Mouse (Mus musculus) forebrain, embryonic 14.5 days (tissue): Measurements from ENCODE around the gene Hdac5. TPM values are rescaled to one million over a fixed set of nuclear protein-coding genes. Genes with fewer than 3 reads are reported as not detected.

Source experiments
- ATAC-seq: fragments of 200-750 bp; cut with Nextera tagmentation; 2 replicates; pipeline ENCODE4 v1.8.0; 2017; ENCODE audit warnings: mild to moderate bottlenecking, moderate library complexity
- DNase-seq: peaks from one replicate; pipeline ENCODE4 v3.0.0-alpha.2; 2015; ENCODE audit warnings: low spot score
- H3K27ac ChIP-seq: fragments of 300-500 bp; sonication (generic); 2 replicates; pipeline ENCODE4 v1.5.1; 2014; ENCODE audit warnings: low read depth, mild to moderate bottlenecking, control low read depth, low read length, moderate library complexity
- H3K27me3 ChIP-seq: fragments of 300-500 bp; sonication (generic); replicated peaks from 2 replicates; pipeline ENCODE4 v1.6.1; 2014; ENCODE audit warnings: low read length, control low read depth, mixed read lengths; ENCODE audit not compliant: control insufficient read depth, insufficient read depth
- H3K36me3 ChIP-seq: fragments of 300-500 bp; sonication (generic); 2 replicates; pipeline ENCODE4 v1.6.1; 2014; ENCODE audit warnings: low read length, control low read depth; ENCODE audit not compliant: control insufficient read depth, insufficient read depth
- H3K4me1 ChIP-seq: fragments of 300-500 bp; sonication (generic); 2 replicates; pipeline ENCODE4 v1.6.1; 2014; ENCODE audit warnings: antibody characterized with exemption, low read length, control low read depth; ENCODE audit not compliant: control insufficient read depth, insufficient read depth
- H3K4me2 ChIP-seq: fragments of 300-500 bp; sonication (generic); 2 replicates; pipeline ENCODE4 v1.6.1; 2014; ENCODE audit warnings: mild to moderate bottlenecking, control low read depth, low read length
- H3K4me3 ChIP-seq: fragments of 300-500 bp; sonication (generic); 2 replicates; pipeline ENCODE4 v1.5.1; 2014; ENCODE audit warnings: low read depth, low read length, control low read depth
- H3K9ac ChIP-seq: fragments of 300-500 bp; sonication (generic); 2 replicates; pipeline ENCODE4 v1.6.1; 2014; ENCODE audit warnings: mild to moderate bottlenecking, low read length, control low read depth, moderate library complexity
- H3K9me3 ChIP-seq: fragments of 300-500 bp; sonication (generic); replicated peaks from 2 replicates; pipeline ENCODE4 v1.6.1; 2016; ENCODE audit warnings: low read length, control low read depth, mixed read lengths; ENCODE audit not compliant: control insufficient read depth
- WGBS: fragments of 180-500 bp; shearing (Covaris S2); extraction: QIAGEN DNeasy Blood & Tissue Kit; methylation state at CpG from one replicate; pipeline ENCODE4 v1.1.7; 2014; 5-methylcytosine and 5-hydroxymethylcytosine counted together
- polyA plus RNA-seq: library from polyadenylated mRNA; unstranded; fragments of >200 nt; fragmentation: Nextera tagmentation; extraction: Ambion mirVana; gene quantifications from 2 replicates; pipeline ENCODE4 v1.2.1, GENCODE M21; 2014

The Hdac5 gene
- polyA plus RNA-seq, 1 experiment from 2014 or later = 38.9 TPM

DNA sequence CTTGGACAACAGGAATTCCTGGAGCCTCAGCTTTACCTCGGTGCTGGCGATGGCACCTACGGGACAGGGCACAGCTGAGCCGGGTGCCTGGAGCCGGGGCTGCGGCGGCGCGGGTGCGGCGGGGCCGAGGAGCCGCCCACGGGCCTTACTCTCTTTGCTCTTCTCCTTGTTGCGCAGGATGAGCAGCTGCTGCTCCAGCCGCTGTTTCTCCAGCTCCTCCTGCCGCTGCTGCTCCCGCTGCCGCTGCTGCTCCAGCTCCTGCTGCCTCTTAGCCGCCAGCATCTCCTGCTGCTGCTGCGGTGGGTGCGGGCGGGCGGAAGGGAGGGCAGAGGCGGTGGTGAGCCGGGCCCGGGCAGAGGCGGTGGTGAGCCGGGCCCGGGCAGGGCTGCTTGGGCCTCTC, 23.5 kb downstream of the Hdac5 start:
- Histone ChIP-seq H3K4me2 (no peak overlapping the region), H3K27ac (peak overlapping the region; percentile 55), H3K4me1 (peaks cover 15% of the 10 kb centered on the region), H3K27me3 (no peaks in the 10 kb centered on the region), H3K36me3 (peaks cover 57% of the 10 kb centered on the region), H3K9me3 (no peaks in the 10 kb centered on the region), H3K9ac (0 out of 2 replicates have a peak overlapping the region, but pooled peaks have one; percentile 17), H3K4me3 (no peak overlapping the region)
- DNase-seq = no peak
- no peak for ATAC-seq
- 74% methylated on average over 30 of the region's 30 CpGs for WGBS

DNA sequence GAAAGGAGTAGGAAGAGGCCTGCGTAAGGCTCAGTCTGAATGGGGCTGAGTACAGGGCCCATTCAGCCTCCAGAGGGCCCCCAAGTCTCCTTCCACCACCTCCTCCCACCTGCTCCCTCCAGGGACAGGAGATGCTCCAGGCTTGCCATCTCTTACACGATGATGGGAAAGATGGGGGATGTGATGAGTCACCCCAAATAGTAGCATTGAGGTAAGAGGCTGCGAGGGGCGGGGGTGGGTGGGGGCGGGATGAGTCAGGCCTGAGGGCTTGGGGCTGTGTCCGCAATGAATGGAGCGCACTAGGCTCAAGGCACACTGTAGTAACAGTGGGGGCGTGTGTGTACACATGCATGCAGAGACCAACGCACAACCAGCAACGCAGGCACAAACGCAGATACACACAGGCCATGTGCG, 28.6 kb downstream of the Hdac5 start:
- peaks cover 99% of the 10 kb centered on the region for H3K36me3 ChIP-seq
- ATAC-seq = no peak
- no peaks in the 10 kb centered on the region for H3K27me3 ChIP-seq
- H3K9ac ChIP-seq = no peak overlapping the region
- no peak overlapping the region for H3K4me2 ChIP-seq
- H3K27ac ChIP-seq = no peak overlapping the region
- DNase-seq = no peak
- H3K4me1 ChIP-seq = no peaks in the 10 kb centered on the region
- WGBS = 79% methylated on average over 11 of the region's 12 CpGs
- no peaks in the 10 kb centered on the region for H3K9me3 ChIP-seq
- H3K4me3 ChIP-seq = no peak overlapping the region

DNA sequence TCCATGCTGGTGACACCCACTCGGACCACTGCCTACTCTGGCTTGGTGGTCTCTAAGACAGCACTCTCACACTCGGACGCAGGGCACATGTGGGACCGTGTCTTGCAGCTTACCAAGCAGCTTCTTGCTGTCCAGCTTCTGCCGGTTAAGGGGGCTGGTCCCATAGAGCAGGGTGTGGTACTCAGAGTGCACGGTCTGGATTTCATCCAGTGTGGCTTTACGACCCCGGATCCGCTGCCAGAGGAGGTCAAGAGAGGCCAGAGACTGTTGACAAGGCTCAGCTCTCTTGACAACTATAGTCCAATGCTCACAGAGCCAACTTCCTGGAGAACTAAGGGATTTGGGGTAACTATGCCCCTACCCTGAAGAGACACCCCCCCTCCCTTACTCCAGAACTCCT, 30.1 kb downstream of the Hdac5 start:
- Histone ChIP-seq H3K9ac (no peak overlapping the region), H3K27ac (no peak overlapping the region), H3K36me3 (peaks cover 99% of the 10 kb centered on the region), H3K27me3 (no peaks in the 10 kb centered on the region), H3K4me3 (no peak overlapping the region), H3K9me3 (no peaks in the 10 kb centered on the region), H3K4me1 (no peaks in the 10 kb centered on the region), H3K4me2 (no peak overlapping the region)
- DNase-seq (no peak), ATAC-seq (no peak)
- 94% methylated on average over 9 of the region's 9 CpGs for WGBS

DNA sequence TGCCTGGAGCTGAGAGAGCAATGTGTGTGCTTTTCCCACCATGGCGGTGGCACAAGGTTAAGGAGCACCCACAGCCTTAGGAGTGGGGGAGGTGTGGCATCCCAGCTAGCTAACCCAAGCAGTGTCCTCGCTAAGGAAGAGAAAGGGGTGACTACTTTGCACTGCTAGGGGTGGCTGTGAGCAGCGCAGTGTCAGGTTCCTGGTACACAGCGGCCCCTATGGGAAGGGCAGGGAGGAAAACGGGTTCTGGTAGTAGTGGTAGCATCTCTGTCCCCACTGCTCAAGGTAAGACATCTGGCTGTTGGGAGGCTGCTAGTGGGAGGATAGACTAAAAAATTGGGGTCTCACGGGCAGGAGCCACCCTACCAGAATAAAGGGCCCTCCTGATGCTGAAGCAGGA, 31.7 kb downstream of the Hdac5 start:
- no peak overlapping the region for H3K4me3 ChIP-seq
- peaks cover 99% of the 10 kb centered on the region for H3K36me3 ChIP-seq
- H3K4me1 ChIP-seq = no peaks in the 10 kb centered on the region
- 65% methylated on average over 6 of the region's 6 CpGs for WGBS
- ATAC-seq (no peak), DNase-seq (no peak)
- no peak overlapping the region for H3K9ac ChIP-seq
- no peaks in the 10 kb centered on the region for H3K9me3 ChIP-seq
- no peaks in the 10 kb centered on the region for H3K27me3 ChIP-seq
- H3K27ac ChIP-seq = no peak overlapping the region
- H3K4me2 ChIP-seq = no peak overlapping the region

DNA sequence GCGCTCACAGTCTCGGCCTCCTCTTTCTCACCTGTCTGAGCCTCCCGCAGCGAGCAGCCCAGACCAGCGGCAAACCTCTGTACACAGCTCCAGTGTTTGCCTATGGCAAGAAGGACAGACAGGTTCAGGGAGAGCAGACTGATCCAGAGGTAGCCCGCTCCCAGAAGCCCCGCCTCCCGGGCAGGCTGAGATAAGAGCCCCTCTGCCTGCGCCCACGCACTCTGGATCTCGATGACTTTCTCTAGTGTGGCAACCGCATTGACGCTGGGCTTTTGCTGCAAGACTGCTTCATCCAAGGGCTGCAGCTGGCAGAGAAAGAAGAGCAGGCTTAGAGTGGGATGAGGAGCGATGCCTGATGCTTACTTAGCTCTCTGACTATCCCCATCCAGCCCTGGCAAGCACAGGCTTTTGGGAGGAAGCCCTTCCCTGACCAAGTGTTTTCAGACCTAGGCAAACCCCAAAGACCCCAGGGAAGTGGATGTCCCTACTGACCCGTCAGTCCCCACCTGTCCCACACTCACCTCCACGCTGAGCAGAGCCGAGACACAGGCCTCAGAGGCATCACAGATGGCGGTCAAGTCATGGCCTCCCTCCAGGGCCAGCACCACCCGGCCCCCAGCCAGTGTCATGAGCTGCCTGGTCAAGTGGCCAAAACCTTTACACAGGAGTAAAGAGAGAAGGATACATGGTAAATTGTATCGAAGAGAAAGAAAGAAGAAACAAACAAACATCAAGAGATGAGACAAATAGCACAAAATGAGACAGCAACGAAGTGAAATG, 33.8 kb downstream of the Hdac5 start:
- H3K9ac ChIP-seq = no peak overlapping the region
- no peak overlapping the region for H3K4me2 ChIP-seq
- no peaks in the 10 kb centered on the region for H3K4me1 ChIP-seq
- H3K36me3 ChIP-seq = peaks cover 83% of the 10 kb centered on the region
- no peak for DNase-seq
- WGBS = 89% methylated on average over 21 of the region's 21 CpGs
- no peak overlapping the region for H3K4me3 ChIP-seq
- no peak overlapping the region for H3K27ac ChIP-seq
- no peaks in the 10 kb centered on the region for H3K27me3 ChIP-seq
- no peak for ATAC-seq
- no peaks in the 10 kb centered on the region for H3K9me3 ChIP-seq

DNA sequence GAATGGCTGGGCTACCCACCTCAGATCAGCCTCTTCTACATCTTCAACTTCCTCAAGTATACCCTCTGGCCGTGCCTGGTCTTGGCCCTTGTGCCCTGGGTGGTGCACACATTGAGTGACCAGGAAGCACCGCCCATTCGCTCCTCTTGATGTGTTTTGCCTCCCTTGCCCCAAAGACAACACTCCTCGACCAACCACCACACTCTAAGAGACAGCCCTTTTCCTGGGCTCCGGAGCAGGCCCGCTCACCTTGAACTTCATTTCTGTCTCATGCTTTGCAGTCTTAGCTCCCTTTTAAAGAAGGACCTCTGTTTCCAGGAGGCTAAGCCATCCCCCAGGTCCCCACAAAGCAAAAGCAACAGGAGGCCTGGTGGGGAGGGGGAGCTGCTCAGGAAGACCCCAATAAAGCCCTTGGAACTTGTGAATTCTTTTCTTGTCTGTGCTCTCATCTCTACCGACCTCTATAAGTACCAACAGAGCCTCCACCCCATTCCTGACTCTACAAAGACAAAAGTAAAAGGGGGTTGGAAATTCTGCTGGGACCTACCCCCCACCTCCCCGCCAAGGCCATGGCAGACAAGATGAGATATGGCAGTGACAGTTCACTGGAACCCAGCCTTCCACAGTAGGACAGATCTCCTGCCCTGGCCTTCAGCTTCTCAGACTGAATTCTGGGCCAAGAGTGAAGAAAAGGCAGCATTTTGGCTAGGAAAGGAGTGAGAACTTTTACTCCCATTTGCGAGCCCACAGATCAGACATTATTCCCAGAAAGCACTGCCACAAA, 36.1 kb downstream of the Hdac5 start:
- 86% methylated on average over 9 of the region's 9 CpGs for WGBS
- Histone ChIP-seq H3K9ac (no peak overlapping the region), H3K4me1 (peaks cover 9% of the 10 kb centered on the region), H3K4me2 (no peak overlapping the region), H3K27me3 (no peaks in the 10 kb centered on the region), H3K4me3 (no peak overlapping the region), H3K9me3 (no peaks in the 10 kb centered on the region), H3K27ac (no peak overlapping the region), H3K36me3 (peaks cover 59% of the 10 kb centered on the region)
- ATAC-seq (no peak), DNase-seq (no peak)

DNA sequence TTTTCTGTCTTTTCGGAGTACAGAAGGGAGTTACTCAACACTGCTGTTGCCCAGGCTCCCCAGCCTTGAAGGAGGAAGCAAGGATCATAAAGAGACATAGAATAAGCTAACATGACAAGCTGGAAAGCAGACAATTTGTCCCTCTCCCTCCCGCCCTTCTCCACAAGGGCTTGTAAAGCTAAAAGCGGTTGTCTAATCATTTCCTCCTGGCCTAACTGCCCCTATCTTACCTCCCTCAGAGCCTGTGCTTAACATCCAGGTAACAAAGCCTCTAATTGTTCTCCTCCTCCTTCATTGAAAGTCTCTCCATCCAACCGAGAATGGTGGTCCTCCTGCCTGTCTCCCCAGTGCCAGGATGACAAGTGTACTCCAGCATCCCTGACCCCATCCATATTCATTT, 39.1 kb downstream of the Hdac5 start:
- Histone ChIP-seq H3K9ac (no peak overlapping the region), H3K27me3 (no peaks in the 10 kb centered on the region), H3K4me2 (peak overlapping the region; percentile 58), H3K27ac (no peak overlapping the region), H3K4me3 (peak overlapping the region; percentile 51; the same call in 1 of the 2 replicates), H3K4me1 (peaks cover 9% of the 10 kb centered on the region), H3K9me3 (no peaks in the 10 kb centered on the region), H3K36me3 (peaks cover 29% of the 10 kb centered on the region)
- DNase-seq (no peak), ATAC-seq (no peak)
- 60% methylated on average over 4 of the region's 4 CpGs for WGBS

DNA sequence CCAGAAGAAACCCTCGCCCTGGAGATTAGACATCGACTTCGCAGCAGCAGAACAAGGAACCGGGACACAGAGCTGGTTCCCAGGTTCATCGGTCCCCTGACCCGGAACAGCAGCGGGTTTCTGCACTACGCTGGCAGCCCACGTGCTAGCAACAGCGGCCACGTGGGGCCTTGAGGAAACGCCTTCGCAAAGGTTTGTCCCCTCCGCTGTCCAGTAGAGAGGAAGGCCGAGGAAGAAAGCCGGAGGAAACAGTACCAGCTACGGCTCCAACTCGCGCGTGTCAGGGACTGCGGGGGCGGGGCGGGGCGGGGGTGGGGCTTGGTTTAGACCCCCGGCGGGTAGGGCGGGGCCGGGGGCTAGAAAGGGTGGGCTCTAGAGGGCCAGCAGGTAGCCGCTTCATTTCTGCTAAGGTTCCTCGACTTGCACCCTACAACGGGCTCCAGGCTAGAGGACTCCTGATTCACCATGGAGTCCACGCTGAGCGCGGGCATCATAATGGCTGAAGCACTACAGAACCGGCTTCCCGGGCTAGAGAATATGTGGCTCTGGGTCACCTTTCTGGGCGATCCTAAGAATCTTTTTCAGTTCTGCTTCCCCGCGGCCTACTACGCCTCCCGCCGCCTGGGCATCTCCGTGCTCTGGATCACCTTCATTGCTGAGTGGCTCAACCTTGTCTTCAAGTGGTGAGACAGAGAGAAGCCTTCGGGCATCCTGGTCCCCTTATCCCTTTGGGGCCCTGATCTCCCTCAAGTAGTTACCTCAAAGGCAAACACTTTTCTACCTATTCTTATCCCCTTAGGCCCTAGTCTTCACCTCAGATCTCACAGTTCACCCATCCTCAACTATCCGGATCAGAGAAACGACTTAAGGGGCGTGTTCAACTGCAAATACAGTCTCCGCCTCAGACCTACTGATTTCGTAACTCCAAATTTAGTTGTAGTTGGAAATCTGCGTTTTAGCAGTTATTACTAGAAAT, 40.2 kb downstream of the Hdac5 start, which contains the start of gene G6pc3:
Gene G6pc3, plus strand, starts transcription at position 160 of the 976 bp plus-strand sequence.
- WGBS = 3% methylated on average over 48 of the region's 50 CpGs
- ATAC-seq (peak; percentile 72), DNase-seq (peak; percentile 92)
- Histone ChIP-seq H3K27ac (0 out of 2 replicates have a peak within 1 kb of the TSS, but pooled peaks have one; percentile 34), H3K9ac (peak within 1 kb of the TSS; percentile 72), H3K4me2 (peak within 1 kb of the TSS; percentile 58), H3K9me3 (no peaks in the 10 kb centered on the region), H3K4me1 (peaks cover 9% of the 10 kb centered on the region), H3K27me3 (no peaks in the 10 kb centered on the region), H3K4me3 (peak within 1 kb of the TSS; percentile 51), H3K36me3 (peaks cover 18% of the 10 kb centered on the region)
